Mouse (Mus musculus): Measurements from ENCODE around the gene Snap23. TPM values are rescaled to one million over a fixed set of nuclear protein-coding genes. Genes with fewer than 3 reads are reported as not detected.
A peak's percentile ranks its signal among the peaks of the same experiment; 100 is the strongest.

Gene Snap23
- total RNA-seq, 2 experiments from 2014 or later: 51.7 to 60.1 TPM

DNA sequence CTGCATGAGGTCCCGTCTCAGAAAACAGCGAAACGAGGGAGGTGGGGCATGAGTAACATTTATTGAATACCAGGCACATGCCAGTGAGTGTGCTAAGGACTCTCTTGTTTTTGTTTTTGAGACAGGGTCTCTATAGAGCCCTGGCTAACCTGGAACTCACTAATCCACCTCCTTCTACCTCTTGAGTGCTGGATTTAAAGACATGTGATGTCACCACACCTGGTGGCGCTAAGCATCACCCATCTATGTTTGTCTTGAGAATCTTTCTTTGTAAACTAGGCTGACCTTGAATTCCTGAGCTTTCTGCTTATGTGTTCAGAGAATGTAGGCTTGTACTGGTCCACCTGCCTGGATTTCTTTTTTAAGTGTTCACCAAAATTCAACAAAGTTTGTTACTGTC is 10.3 kb downstream of the Snap23 start:
- DNase-seq (ENCODE audit: low spot score in 2 of 2): no peak

- no peak for DNase-seq (ENCODE audit: low spot score in 2 of 2)
Measured at GRCm38 (mm10) chr2:120578286-120578685, 10.8 kb downstream of the Snap23 start.

DNA sequence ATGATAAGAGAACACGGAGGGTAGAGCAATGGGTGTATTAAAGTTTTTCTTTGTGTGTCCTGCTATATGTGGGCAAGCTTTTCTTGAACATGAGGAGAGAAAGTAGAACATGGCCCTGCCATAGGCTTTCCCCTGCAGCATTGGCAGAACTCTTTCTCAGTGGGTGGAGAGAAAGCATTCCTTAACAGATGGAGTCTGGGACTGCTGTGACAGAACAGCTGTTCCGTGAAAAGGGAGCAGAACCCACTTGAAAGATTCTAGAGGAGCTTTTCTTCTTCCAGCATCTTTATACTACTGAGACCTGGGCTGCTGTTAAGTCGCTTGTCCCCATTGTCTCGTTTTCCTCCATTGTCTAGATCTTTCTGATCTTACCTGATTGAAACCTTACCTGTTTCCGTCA is 22.3 kb downstream of the Snap23 start:
- no peak for DNase-seq (ENCODE audit: low spot score in 2 of 2)

DNA sequence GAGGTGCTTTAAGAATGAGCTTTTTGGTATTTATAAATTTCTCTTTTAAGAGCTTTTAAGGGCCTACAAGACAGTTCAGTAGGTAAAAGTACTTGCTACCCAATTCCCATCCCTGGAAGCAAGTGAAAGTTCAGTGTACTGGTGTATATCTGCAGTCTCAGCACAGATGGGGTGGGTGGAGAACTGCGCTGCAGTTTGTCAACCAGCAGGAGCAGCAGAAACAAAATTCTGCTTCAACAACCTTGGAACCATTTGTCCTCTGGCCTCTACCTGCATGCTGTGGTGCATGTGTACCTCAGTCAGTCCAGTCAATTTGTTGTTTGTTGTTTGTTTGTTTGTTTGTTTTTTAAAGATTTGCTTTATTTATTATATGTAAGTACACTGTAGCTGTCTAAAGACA is 24.8 kb downstream of the Snap23 start:
- no peak for DNase-seq (ENCODE audit: low spot score in 2 of 2)

GRCm38 (mm10) chr2:120597734-120598133 is 30.3 kb downstream of the Snap23 start:
- no peak for DNase-seq (ENCODE audit: low spot score in 2 of 2)

GRCm38 (mm10) chr2:120599506-120599905 is 32.0 kb downstream of the Snap23 start:
- no peak for DNase-seq (ENCODE audit: low spot score in 2 of 2)

DNA sequence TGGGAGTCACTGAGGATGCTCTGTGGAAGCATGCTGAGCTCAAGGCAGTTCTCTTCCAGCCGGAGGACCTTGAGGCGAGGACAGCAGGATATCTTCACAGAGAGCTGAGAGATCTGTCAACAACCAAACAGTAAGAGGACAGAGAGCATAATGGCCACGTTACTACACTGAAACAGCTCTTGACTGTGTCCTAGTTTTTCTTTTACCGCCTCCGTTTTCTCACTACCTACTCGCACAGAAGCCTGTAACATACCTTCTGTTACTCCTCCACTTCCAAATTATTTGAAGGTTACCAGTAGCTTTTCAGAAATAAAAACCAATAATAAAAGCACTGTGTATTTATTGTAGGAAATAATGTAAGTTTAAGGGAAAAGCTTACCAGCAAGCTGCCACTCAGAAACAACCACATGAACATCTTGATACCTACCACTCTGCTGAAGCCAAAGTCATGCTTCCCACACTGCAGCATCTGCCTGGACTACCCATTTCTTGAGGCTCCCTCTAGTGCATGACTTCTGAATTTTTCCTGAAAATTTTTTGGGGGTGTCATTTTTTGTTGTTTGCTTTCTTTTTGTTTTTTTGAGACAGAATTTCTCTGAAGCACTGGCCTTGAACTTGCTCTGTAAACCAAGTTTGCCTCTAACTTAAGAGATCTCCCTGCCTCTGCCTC is 38.7 kb downstream of the Snap23 start:
- DNase-seq (ENCODE audit: low spot score in 2 of 2): no peak

DNA sequence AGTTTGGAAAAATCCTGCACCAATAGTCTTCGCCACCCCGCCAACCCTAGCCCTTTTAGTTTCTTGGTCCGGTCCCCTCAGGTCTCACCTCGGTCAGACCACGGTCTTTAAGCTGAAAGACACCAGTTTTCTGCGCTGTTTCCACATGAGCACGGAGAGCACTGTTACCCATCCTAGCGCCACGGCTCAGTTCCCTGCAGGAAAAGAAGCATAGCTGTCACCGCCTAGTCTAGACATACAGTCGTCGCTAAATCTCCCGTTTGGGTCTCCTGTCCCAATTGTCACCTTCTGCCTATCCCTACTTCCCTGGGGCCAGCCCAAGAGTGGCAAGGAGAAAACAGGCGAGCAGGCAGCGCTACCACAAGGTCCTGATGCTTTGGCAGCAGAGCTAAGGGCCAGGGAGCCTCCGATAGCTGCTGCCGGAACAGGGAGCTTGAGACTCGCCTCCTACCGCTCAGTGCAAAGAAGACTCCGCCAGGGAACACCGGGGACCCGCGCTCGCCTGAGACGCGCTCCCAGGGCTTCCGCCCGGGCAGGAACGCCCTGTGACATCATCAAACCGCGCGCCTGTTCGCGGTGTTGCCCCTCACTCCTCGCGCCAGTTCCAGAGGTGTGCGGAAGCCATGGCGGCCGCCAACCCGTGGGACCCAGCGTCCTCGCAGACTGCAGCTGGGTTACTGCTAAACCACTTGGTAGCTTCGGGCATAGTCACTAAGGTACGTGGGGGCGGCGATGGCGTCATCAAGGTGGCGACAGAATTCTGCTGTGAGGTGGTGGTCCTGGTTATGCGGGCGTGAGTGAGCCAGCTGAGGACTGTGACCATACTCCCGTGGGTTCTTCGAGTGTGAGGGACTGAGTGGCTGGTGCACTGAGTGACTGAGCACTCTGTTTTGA is 41.6 kb downstream of the Snap23 start, which contains the start of the genes Haus2 and Lrrc57:
Gene Haus2 (plus strand): TSS at position 554 of the 894 bp plus-strand sequence.
Gene Lrrc57 (minus strand): TSS at position 691 of the 894 bp plus-strand sequence.
- DNase-seq (ENCODE audit: low spot score in 2 of 2): peak; percentile 75 to 85

DNA sequence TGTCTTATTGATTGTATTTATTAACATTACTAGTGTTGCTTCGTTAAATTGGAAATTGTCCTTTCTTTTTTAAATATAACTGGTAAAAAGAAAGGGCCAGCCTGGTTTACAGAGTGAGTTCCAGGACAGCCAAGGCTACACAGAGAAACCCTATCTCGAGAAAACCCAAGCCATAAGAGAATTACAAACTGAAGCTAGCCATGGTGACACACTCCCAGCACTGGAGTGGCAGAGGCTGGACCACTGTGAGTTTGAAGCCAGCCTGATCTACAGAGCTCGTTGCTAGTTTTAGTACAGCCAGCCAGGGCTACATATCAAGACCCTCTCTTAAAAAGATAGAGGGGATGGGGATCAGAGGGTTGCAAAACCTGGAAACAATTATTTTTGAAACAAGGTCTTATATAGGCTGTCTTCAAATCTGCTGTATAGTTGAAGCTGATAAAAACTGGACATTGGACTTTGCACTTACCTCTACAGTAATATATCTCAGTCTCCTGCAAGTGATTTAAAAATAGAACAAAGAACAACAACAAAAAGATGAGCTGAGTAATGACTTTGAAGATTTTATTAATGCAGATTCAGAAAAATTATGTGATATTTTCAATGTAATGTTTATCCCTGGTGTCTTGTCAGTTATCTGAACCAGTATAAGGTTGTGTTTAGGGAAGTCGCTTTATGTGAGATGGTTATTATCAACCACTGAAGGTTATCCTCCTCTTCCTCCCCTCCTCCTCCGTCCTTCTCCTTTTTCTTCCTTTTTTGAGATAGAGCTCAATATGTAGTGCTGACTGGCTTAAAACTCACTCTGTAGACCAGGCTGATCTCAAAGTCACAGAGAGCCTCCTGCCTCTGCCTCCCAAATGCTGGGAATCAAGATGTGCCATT is 49.0 kb downstream of the Snap23 start:
- DNase-seq (ENCODE audit: low spot score in 2 of 2): no peak

- no peak for DNase-seq (ENCODE audit: low spot score in 2 of 2)
Measured at GRCm38 (mm10) chr2:120619538-120619937, 52.1 kb downstream of the Snap23 start.

GRCm38 (mm10) chr2:120622920-120623319 is 55.4 kb downstream of the Snap23 start:
- DNase-seq (ENCODE audit: low spot score in 2 of 2): no peak

- no peak for DNase-seq (ENCODE audit: low spot score in 2 of 2)
Measured at GRCm38 (mm10) chr2:120628076-120628865, 60.8 kb downstream of the Snap23 start.

- peak; percentile 89 to 98 for DNase-seq (ENCODE audit: low spot score in 2 of 2)
Measured at GRCm38 (mm10) chr2:120628886-120629735, 61.6 kb downstream of the Snap23 start, which contains the start of gene Stard9. Gene Stard9 (plus strand): TSS chr2:120629121.

- no peak for DNase-seq (ENCODE audit: low spot score in 2 of 2)
Measured at GRCm38 (mm10) chr2:120630246-120630645, 62.8 kb downstream of the Snap23 start.

DNA sequence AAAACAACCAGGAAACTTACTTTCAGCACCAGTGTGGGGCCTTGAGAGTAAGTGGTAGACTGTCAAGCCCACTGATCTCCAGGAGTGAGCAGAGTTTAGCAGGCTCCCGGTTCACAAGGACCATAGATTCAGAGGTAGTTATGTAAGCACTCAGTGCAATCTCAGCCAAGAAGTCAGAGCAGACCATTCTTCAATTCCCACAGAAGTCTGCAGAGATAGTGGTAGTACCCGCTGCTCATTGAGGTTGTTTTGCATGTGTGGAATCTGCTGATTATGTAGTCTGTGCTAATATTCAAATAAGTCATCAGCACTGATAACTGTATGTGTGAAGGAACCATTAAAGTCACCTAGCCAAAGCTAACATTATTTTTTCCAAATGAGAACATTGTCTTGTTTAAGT is 63.2 kb downstream of the Snap23 start:
- no peak for DNase-seq (ENCODE audit: low spot score in 2 of 2)

DNA sequence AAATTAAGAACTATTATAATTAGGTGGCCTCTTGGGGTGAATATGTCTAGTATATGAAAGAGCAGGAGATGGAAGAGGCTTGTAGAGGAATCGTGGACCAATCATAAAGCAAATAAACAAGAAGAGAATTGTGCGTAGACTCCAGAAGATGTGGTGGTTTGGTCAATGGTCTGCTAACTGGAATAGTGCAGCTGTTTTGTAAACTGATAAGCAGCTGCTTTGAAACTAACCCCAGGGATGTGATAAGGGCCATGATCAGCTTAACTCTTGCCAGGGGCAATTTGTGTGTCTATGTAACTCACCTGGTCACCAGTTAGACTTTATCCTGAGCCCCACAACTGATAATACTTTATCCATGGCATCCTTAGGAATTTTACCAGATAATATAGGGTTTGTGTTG is 64.0 kb downstream of the Snap23 start:
- DNase-seq (ENCODE audit: low spot score in 2 of 2): no peak

- no peak for DNase-seq (ENCODE audit: low spot score in 2 of 2)
Measured at GRCm38 (mm10) chr2:120631957-120632356, 64.5 kb downstream of the Snap23 start.

DNA sequence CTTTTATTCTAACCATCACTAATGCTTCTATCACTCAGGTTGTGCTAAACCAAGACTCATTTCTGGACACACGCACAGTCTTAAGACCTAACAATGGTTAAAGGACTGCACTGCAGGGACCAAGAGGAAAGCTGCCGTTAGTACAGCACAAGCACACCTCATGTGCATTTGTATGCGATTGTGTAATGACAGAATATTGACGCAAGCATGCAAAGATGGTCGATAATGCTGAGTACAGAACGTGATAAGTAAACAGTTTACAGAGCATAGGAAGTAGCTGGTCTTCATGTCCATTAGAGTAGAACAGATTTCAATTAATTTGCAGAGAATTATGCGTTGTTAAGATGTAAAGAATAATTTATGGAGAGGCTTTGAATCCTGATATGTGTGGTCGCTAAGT is 73.4 kb downstream of the Snap23 start:
- no peak for DNase-seq (ENCODE audit: low spot score in 2 of 2)

- DNase-seq (ENCODE audit: low spot score in 2 of 2): no peak
Measured at GRCm38 (mm10) chr2:120643836-120644235, 76.4 kb downstream of the Snap23 start.

All from adrenal gland, postnatal 4 days (tissue).